Mouse (Mus musculus) large intestine, adult 2 months (tissue): Measurements from ENCODE around the gene Eps15l1. TPM values are rescaled to one million over a fixed set of nuclear protein-coding genes. Genes with fewer than 3 reads are reported as not detected.

Experiments used
- DNase-seq: peaks from one replicate; pipeline ENCODE4 v3.0.0-alpha.2; 2012; ENCODE audit warnings: low read depth, low spot score
- WGBS: fragments of 180-500 bp; shearing (Covaris S2); methylation state at CpG from one replicate; pipeline ENCODE4 v1.1.7; 2018; 5-methylcytosine and 5-hydroxymethylcytosine counted together
- polyA plus RNA-seq: library from polyadenylated mRNA; depleted of rRNA; stranded (reverse); fragments of >200 nt; gene quantifications from 2 replicates; pipeline ENCODE4 v1.2.3, GENCODE M21; 2012; rRNA removed

The Eps15l1 gene
- polyA plus RNA-seq, 1 experiment, result 25.5 TPM

DNA sequence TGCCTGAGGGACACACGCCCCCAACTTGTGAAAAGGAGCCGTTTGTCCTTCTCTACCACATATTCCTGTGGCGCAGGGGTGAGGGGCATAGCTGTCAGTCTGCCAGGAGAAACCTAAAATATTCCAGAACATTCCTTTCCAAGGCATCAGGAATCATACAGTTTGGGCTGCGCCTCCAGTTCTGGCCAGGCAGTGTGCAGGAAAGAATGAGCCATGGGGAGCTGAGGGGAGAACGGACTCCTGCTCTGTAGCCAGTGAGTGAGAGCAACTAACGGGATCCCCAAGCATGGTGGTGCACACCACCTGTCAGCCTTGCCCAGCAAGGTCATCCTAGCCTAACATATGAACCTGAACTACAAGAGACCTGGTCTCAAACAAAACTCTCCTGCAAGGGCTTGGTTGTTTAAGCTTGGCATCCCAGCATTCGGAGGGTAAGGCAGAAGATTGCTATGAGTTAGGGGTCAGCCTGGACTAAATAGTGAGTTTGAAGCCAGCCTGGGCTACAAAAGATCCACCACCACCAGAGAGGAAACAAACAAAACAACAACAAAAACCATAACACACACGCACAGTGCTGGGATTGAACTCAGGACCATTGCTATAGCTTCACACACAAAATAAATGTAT lies 118.2 kb downstream of the Eps15l1 start:
- no peak for DNase-seq

DNA sequence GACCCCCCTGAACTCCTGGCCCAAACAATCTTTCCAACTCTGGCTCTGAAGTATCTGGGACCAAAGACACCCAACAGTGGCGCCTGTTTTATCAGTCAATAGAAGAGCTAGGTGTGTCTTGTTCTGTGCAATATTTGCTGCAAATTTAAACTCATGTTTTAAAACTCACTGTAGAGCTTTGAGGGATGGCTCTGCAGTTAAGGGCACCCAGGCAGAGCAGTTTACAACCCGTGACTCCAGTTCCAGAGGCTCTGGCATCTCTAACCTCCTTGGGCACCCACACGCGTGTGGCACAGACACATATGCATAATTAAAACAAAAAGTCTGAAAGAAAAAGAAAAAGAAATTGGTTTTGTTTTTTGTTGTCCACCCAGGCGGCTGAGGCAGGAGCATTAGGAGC lies 119.8 kb downstream of the Eps15l1 start:
- DNase-seq, result no peak
- 74% methylated on average over 5 of the region's 5 CpGs for WGBS

More for the DNA sequence above, 118.2 kb downstream of the Eps15l1 start:
- WGBS, result 39% methylated on average over 8 of the region's 8 CpGs

DNA sequence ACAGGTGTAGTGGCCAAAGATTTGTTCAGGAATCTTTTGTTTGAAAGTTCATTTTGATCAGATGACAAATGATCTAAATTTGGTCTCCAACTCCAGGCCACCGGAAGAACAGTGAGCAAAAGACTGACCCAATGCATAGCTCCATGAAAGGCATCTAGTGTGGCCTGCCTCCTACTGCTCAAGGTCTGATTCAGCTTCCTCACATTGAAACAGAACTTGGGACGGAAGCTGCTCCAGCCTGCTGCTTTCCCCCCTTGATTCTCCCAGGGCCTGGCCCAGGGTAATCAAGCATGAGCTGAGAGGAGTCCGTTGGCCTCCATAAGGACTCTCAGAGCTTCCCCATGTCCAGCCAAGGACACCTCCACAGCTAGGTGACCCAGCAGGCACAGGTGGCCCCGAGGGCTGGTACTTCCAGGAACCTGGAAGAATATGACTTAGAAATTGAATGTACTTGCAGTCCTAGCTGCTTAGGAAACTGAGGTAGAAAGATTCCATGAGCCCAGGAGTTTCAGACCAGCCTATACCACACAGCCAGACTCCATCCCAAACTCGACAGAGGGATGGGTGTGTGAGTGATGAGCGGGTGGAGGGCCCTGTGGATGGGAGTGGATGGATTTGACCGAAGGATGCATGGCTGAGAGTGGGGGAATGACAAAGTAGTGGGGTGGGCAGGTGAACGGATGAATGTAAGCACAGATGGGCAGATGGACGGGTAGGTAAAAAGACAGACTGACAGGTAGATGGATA lies 120.4 kb downstream of the Eps15l1 start:
- no peak for DNase-seq
- 78% methylated on average over 9 of the region's 9 CpGs for WGBS

DNA sequence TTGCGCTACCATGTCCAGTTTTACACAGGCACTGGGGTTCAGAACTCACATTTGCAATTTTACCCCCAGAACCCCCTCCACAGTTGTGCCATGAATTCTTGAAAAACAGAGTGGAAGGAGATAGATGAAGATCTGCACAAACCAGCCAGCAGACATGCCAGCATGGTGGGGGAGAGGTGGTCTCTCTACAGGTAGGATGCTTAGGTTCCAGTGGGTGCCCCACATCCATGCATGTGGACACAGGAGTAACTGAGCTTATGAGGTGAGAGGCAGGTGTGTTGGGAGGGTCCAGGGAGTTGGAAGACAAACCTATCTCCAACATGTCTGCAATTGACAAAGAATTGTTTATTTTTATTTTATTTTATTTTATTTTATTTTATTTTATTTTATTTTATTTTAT lies 122.3 kb downstream of the Eps15l1 start:
- no peak for DNase-seq
- WGBS, result 96% methylated on average over 1 of the region's 1 CpGs

DNA sequence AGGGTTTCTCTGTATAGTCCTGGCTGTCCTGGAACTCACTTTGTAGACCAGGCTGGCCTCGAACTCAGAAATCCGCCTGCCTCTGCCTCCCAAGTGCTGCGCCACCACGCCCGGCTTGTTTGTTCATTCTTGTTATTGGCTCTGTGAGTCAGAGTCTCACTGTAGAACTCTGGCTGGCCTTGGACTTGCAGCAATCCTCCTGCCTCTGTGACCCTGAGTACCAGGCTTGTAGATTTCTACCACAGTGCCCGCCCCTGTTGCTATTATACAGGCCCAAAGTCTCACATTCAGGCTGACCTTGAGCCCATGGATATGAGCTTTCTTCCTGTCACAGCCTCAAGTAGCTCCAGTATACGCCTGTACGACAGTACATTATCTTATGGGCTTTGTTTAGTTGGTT lies 124.7 kb downstream of the Eps15l1 start:
- 92% methylated on average over 8 of the region's 8 CpGs for WGBS
- no peak for DNase-seq

DNA sequence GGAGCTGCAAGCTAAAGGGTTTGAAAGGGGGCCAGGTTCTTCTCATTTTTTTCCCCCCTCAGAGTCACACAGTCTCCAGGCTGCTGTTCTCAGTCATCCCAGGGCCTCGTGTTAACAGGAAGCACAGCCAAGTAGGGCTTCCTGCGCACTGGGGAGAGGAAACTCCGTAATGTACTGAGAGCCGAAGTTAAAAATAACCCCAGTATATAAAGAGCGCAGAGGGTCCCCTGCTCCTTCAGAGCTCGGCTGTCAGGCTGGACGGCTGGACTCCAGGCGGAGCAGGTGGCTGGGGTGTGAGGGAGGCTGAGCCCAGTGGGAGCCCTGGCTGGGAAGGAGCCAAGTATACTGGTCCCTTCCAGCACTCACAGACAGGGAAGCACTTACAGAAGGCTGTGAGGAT lies 125.6 kb downstream of the Eps15l1 start:
- no peak for DNase-seq
- 38% methylated on average over 8 of the region's 8 CpGs for WGBS

DNA sequence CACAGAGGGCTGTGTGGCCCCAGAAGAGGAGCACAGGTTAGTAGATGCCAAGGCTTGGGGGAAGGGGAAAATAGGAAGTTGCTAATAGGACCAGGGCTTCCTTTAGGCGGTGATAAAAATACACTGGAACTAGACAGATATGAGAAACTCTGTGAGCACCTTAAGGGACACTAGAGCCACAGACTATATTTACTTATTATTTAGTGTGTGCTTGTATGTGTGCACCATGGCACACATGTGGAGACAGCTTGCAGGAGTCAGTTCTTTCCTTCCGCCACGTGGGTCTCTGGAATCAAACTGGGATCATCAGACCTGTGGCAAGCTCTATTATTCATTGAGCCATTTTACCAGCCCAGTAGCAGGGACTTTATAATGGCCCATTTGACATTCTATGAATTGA lies 126.1 kb downstream of the Eps15l1 start:
- no peak for DNase-seq
- WGBS, result 60% methylated on average over 3 of the region's 3 CpGs

DNA sequence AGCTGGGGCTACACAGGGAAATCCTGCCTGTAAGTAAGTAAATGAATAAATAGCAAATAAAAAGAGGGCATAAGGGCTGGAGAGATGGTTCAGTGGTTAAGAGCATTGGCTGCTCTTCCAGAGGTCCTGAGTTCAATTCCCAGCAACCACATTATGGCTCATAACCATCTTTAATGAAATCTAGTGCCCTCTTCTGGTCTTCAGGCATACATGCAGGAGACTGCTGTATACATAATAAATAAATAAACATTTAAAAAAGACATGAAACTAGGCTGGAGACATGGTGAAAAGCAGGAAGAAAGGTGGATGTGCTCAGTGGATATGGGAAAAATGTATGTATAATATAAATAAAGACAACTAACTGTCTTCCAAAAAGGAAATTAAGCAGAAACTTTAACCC lies 128.0 kb downstream of the Eps15l1 start:
- no peak for DNase-seq

DNA sequence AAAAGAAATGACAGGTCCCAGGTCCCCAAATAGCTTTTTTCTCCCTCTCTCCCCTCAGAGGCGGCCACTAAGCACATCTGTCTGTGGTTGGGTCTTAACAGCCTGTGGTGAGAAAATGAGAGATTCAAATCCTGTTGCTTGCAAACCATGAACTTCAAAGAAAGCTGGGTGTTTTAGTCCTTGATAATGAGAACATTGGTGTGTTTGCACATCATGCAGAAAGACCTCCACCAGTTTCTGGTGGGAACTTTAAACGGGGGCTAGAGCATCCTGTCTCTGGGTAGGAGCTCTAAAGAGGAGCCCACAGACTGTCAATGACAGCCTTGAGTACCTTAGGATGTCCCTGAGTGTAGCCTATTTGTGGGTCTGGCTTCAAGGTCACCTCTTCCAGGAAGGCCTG lies 130.2 kb downstream of the Eps15l1 start:
- DNase-seq, result no peak
- WGBS, result 60% methylated on average over 2 of the region's 2 CpGs

Other genes with a start within 250 kb of the Eps15l1 start
- 4.0 and 6.3 TPM in 2 replicates for gene Hsh2d, start 231.8 kb downstream of the Eps15l1 start, polyA plus RNA-seq
- gene Cib3, start 208.6 kb downstream of the Eps15l1 start, polyA plus RNA-seq, result not detected in 2 replicates
- not detected in 2 replicates for gene Gm11034, start 207.8 kb downstream of the Eps15l1 start, polyA plus RNA-seq
- 53.3 and 55.0 TPM in 2 replicates for gene Fam32a, start 201.7 kb downstream of the Eps15l1 start, polyA plus RNA-seq
- 39.4 and 51.4 TPM in 2 replicates for gene Ap1m1, start 181.4 kb downstream of the Eps15l1 start, polyA plus RNA-seq
- 0.81 and 1.1 TPM in 2 replicates for gene Gm10282, start 116.2 kb downstream of the Eps15l1 start, polyA plus RNA-seq
- gene Klf2, start 102.4 kb downstream of the Eps15l1 start, polyA plus RNA-seq, result 9.5 and 11.3 TPM in 2 replicates
- 0.12 and 0.18 TPM in 2 replicates for gene Calr3, start 22.4 kb upstream of the Eps15l1 start, polyA plus RNA-seq
- 3.2 and 3.4 TPM in 2 replicates for gene 1700030K09Rik, start 22.4 kb upstream of the Eps15l1 start, polyA plus RNA-seq
- 23.7 and 38.3 TPM in 2 replicates for gene Cherp, start 53.8 kb upstream of the Eps15l1 start, polyA plus RNA-seq
- gene Slc35e1, start 71.2 kb upstream of the Eps15l1 start, polyA plus RNA-seq, result 64.1 and 108 TPM in 2 replicates
- 6.9 and 8.8 TPM in 2 replicates for gene Med26, start 126.8 kb upstream of the Eps15l1 start, polyA plus RNA-seq
- 41.0 and 50.4 TPM in 2 replicates for gene Smim7, start 149.6 kb upstream of the Eps15l1 start, polyA plus RNA-seq
- 11.1 and 15.1 TPM in 2 replicates for gene Tmem38a, start 150.6 kb upstream of the Eps15l1 start, polyA plus RNA-seq
- 0.03 and 0.05 TPM in 2 replicates for gene Nwd1, start 225.3 kb upstream of the Eps15l1 start, polyA plus RNA-seq